Comparison of ENCODE assay signal across 8 mouse cellular contexts in the genomic region with DNA sequence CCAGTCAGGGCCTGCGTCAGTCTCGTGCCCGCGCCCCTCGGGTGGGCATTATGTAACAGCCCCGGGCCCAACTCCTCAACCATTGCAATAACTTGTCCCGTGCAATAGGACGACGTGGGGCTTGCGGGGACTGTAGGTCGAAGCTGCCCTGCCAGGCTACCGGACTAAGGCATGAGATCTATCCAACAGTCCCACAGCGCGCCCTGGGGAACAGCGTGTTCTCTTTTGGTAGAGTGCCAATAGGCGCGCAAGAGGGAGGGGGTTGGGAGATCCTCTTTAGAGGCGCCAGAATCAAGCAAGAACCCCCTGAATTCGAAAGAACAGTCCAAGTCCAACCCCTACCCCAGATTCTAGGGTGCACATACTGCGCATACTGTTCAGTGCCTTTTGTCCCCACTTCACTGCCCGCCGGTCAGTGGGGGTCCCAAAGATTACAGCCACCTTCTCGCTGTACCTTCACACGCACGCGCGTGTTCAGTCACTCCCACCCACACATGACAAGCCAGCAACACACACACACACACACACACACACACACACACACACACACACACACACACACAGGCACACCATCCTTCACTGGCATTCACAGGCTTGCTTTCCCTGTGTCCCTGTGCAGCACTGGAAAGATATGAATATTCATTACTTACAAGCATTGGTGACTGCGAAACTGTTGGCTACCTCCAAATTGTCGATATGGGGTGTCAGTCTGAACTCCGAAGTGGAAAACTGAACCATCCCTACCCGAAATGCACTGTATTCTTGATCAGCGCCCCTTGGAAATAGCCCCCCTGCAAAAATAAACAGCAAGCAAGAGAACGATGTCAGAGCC. TPM values are rescaled to one million over a fixed set of nuclear protein-coding genes. Genes with fewer than 3 reads are reported as not detected.
DNase-seq lines count a peak whose midpoint lies in the region; ATAC-seq and TF ChIP-seq lines count a peak whose summit lies in the region.

No protein-coding gene starts in this region.

- peak overlapping the region; percentile 67 for H3K4me2 ChIP-seq in neural tube, embryonic 11.5 days (ENCODE audit: low read depth)

- no peaks in the 10 kb centered on the region for H3K36me3 ChIP-seq in ES-Bruce4 (ENCODE audit: control insufficient read depth, insufficient read depth, low read length, poor library complexity, severe bottlenecking)
- H3K36me3 ChIP-seq in neural tube, embryonic 11.5 days (ENCODE audit: control insufficient read depth, insufficient read depth, low read length) = no peaks in the 10 kb centered on the region

- 6% methylated on average over 33 of the region's 33 CpGs for WGBS in neural tube, embryonic 11.5 days

- peak; percentile 3 for DNase-seq in gastrocnemius, postnatal 14 days
- DNase-seq in gastrocnemius, postnatal 25 days = no peak
- DNase-seq in cerebellum, postnatal 4 days (ENCODE audit: low spot score in 2 of 2) = peak; percentile 36 to 52
- DNase-seq in heart, postnatal 4 days = peak; percentile 4
- peak; percentile 77 to 80 for DNase-seq in left cerebral cortex, postnatal 14 days (ENCODE audit: low spot score in 2 of 2)
- peak; percentile 70 for DNase-seq in neural tube, embryonic 11.5 days (ENCODE audit: low spot score)
- no peak for DNase-seq in spleen, adult 18-20 months

- peak; percentile 58 for ATAC-seq in neural tube, embryonic 11.5 days (ENCODE audit: insufficient read depth, low FRiP score, low TSS enrichment)

- intact Hi-C loops in gastrocnemius, postnatal 14 days (cut with DNase I; ENCODE audit: low total_unique reads) = no loop called here
- intact Hi-C loops in left cerebral cortex, postnatal 14 days (cut with DNase I) = loop anchor here (5.0 to 10.0 kb wide), 4 partner anchors 379 to 1126 kb away; a partner anchor contains a TSS

- no peak overlapping the region for H3K9ac ChIP-seq in ES-Bruce4 (ENCODE audit: low read depth, poor library complexity, severe bottlenecking)
- H3K9ac ChIP-seq in neural tube, embryonic 11.5 days (ENCODE audit: low read length) = peak overlapping the region; percentile 59

- no peak for TF ChIP-seq CTCF in ES-Bruce4 (IDR thresholded peaks at IDR 0.05; ENCODE audit: low read depth, low read length)

- H3K4me1 ChIP-seq in ES-Bruce4 (ENCODE audit: control insufficient read depth, insufficient read depth, low read length) = peaks cover 2% of the 10 kb centered on the region
- peaks cover 2% of the 10 kb centered on the region; the same call in 1 of the 2 replicates for H3K4me1 ChIP-seq in neural tube, embryonic 11.5 days (ENCODE audit: control insufficient read depth, insufficient read depth, low read length)

- H3K9me3 ChIP-seq in ES-Bruce4 (replicated peaks; ENCODE audit: control insufficient read depth, insufficient read depth, low read length, poor library complexity, severe bottlenecking) = no peaks in the 10 kb centered on the region
- H3K9me3 ChIP-seq in neural tube, embryonic 11.5 days (ENCODE audit: control insufficient read depth, low read length) = no peaks in the 10 kb centered on the region

- no peak for TF ChIP-seq POLR2A in ES-Bruce4 (IDR thresholded peaks at IDR 0.05; ENCODE audit: insufficient read depth, low read length)

- H3K4me3 ChIP-seq in ES-Bruce4 (ENCODE audit: low read depth, low read length) = peak overlapping the region; percentile 31
- H3K4me3 ChIP-seq in neural tube, embryonic 11.5 days (ENCODE audit: low read depth, low read length) = peak overlapping the region; percentile 43

- peaks cover 5% of the 10 kb centered on the region for H3K27me3 ChIP-seq in ES-Bruce4 (ENCODE audit: control insufficient read depth, insufficient read depth, low read length, poor library complexity, severe bottlenecking)
- no peaks in the 10 kb centered on the region for H3K27me3 ChIP-seq in neural tube, embryonic 11.5 days (ENCODE audit: control insufficient read depth, insufficient read depth, low read length)

- no peak overlapping the region for H3K27ac ChIP-seq in ES-Bruce4 (ENCODE audit: insufficient read depth, low read length)
- peak overlapping the region; percentile 24; the same call in 1 of the 2 replicates for H3K27ac ChIP-seq in neural tube, embryonic 11.5 days (ENCODE audit: low read depth, low read length)

- TF ChIP-seq EP300 in ES-Bruce4 (IDR thresholded peaks at IDR 0.05; ENCODE audit: insufficient read depth, low read depth, low read length) = no peak

RNA-seq across cellular contexts. Expression of a gene that starts 1.4 kb away (rescaled TPM):
- total RNA-seq in gastrocnemius, postnatal 14 days (2021) = under 1 TPM; 0.14 to 0.18 TPM
- under 1 TPM; 0.05 TPM for total RNA-seq in gastrocnemius, postnatal 25 days (2021)
- polyA plus RNA-seq in ES-Bruce4 (2011; ENCODE audit: insufficient read depth, insufficient read length, low read depth, missing spikeins) = 0.21 TPM in 1 of 2 replicates, not detected in the other
- total RNA-seq in heart, postnatal 4 days (2021) = under 1 TPM; 0.09 to 0.17 TPM
- 100 to 1,000 TPM; 476 to 481 TPM for total RNA-seq in left cerebral cortex, postnatal 14 days (2021)
- polyA plus RNA-seq in neural tube, embryonic 11.5 days (2014; fragmentation: Nextera tagmentation; extraction: Ambion mirVana) = 17.7 and 19.1 TPM in 2 replicates

Comparison
In these comparisons a context has a peak if more than half of its experiments do, and no peak if none do; other contexts are left out.
1. DNase-seq: peak in gastrocnemius, postnatal 14 days (single experiment), cerebellum, postnatal 4 days (2 of 2), heart, postnatal 4 days (single experiment), left cerebral cortex, postnatal 14 days (2 of 2) and neural tube, embryonic 11.5 days (single experiment); none in gastrocnemius, postnatal 25 days (single experiment) and spleen, adult 18-20 months (0 of 2).
2. RNA of a gene that starts 1.4 kb away (total RNA-seq): 476 to 481 TPM in left cerebral cortex, postnatal 14 days; 0.14 to 0.18 TPM in gastrocnemius, postnatal 14 days, 0.09 to 0.17 TPM in heart, postnatal 4 days and 0.05 TPM in gastrocnemius, postnatal 25 days; every median in the first group is over 100 times any median in the second.